Mouse (Mus musculus) testis, adult 2 months (tissue): Measurements from ENCODE around the gene Cmtm7. TPM values are rescaled to one million over a fixed set of nuclear protein-coding genes. Genes with fewer than 3 reads are reported as not detected.

Source experiments
- H3K27ac ChIP-seq: fragments of 200-500 bp; 2 replicates; pipeline ENCODE4 v1.5.1; 2012; ENCODE audit warnings: low read depth, low read length; ENCODE audit not compliant: control insufficient read depth, insufficient read depth
- H3K27me3 ChIP-seq: fragments of 200-500 bp; 2 replicates; pipeline ENCODE4 v1.6.1; 2012; ENCODE audit warnings: mild to moderate bottlenecking, low read length, moderate library complexity; ENCODE audit not compliant: control insufficient read depth, insufficient read depth
- H3K36me3 ChIP-seq: fragments of 200-500 bp; 2 replicates; pipeline ENCODE4 v1.6.1; 2012; ENCODE audit warnings: mild to moderate bottlenecking, low read length; ENCODE audit not compliant: control insufficient read depth, insufficient read depth
- H3K4me1 ChIP-seq: fragments of 200-500 bp; 2 replicates; pipeline ENCODE4 v1.6.1; 2012; ENCODE audit warnings: low read length; ENCODE audit not compliant: control insufficient read depth, insufficient read depth
- H3K4me3 ChIP-seq: fragments of 200-500 bp; 2 replicates; pipeline ENCODE4 v1.5.1; 2012; ENCODE audit warnings: low read depth, mild to moderate bottlenecking, low read length, moderate library complexity, mixed read lengths; ENCODE audit not compliant: control insufficient read depth
- CTCF ChIP-seq: fragments of 200-500 bp; IDR thresholded peaks from 2 replicates; pipeline ENCODE4 v1.5.1; 2012; ENCODE audit warnings: low read depth, mild to moderate bottlenecking, inconsistent platforms, low read length, moderate library complexity; ENCODE audit not compliant: control insufficient read depth, insufficient read depth, insufficient replicate concordance
- POLR2A ChIP-seq: fragments of 200-500 bp; IDR thresholded peaks from 2 replicates; pipeline ENCODE4 v1.6.1; 2012; ENCODE audit warnings: low read depth, mild to moderate bottlenecking, inconsistent platforms, low read length, moderate library complexity; ENCODE audit not compliant: control insufficient read depth
- polyA plus RNA-seq: library from polyadenylated mRNA; depleted of rRNA; stranded (reverse); fragments of >200 nt; gene quantifications from 2 replicates; pipeline ENCODE4 v1.2.3, GENCODE M21; 2012; rRNA removed

The Cmtm7 gene
- polyA plus RNA-seq, 1 experiment = 10.1 TPM

GRCm38 (mm10) chr9:114716677-114717331 lies 64.9 kb downstream of the Cmtm7 start:
- no peaks in the 10 kb centered on the region for H3K4me1 ChIP-seq
- no peak overlapping the region for H3K27ac ChIP-seq
- TF ChIP-seq CTCF = no peak
- no peak for TF ChIP-seq POLR2A
- H3K36me3 ChIP-seq = peaks cover 4% of the 10 kb centered on the region
- no peaks in the 10 kb centered on the region for H3K27me3 ChIP-seq
- no peak overlapping the region for H3K4me3 ChIP-seq

- H3K27ac ChIP-seq = no peak overlapping the region
- TF ChIP-seq CTCF (no peak), POLR2A (no peak)
- peaks cover 4% of the 10 kb centered on the region for H3K36me3 ChIP-seq
- no peaks in the 10 kb centered on the region for H3K27me3 ChIP-seq
- H3K4me1 ChIP-seq = no peaks in the 10 kb centered on the region
- no peak overlapping the region for H3K4me3 ChIP-seq
Observed at GRCm38 (mm10) chr9:114713481-114713880, 68.2 kb downstream of the Cmtm7 start.

- H3K27me3 ChIP-seq = no peaks in the 10 kb centered on the region
- no peaks in the 10 kb centered on the region; the same call in 1 of the 2 replicates for H3K36me3 ChIP-seq
- no peak overlapping the region for H3K4me3 ChIP-seq
- H3K27ac ChIP-seq = no peak overlapping the region
- TF ChIP-seq CTCF (no peak), POLR2A (no peak)
- H3K4me1 ChIP-seq = no peaks in the 10 kb centered on the region
Observed at GRCm38 (mm10) chr9:114710345-114710744, 71.3 kb downstream of the Cmtm7 start.

GRCm38 (mm10) chr9:114707805-114708204 lies 73.9 kb downstream of the Cmtm7 start:
- Histone ChIP-seq H3K27ac (no peak overlapping the region), H3K4me3 (no peak overlapping the region), H3K4me1 (peaks cover 6% of the 10 kb centered on the region), H3K27me3 (no peaks in the 10 kb centered on the region), H3K36me3 (no peaks in the 10 kb centered on the region; the same call in 1 of the 2 replicates)
- no peak for TF ChIP-seq POLR2A
- no peak for TF ChIP-seq CTCF

Other genes with a start within 250 kb of the Cmtm7 start
- 0.78 and 0.82 TPM in 2 replicates for gene Trim71, start 217.5 kb downstream of the Cmtm7 start, polyA plus RNA-seq
- 37.6 and 40.1 TPM in 2 replicates for gene Cnot10, start 141.7 kb downstream of the Cmtm7 start, polyA plus RNA-seq
- 3.8 and 4.7 TPM in 2 replicates for gene Dync1li1, start 93.1 kb downstream of the Cmtm7 start, polyA plus RNA-seq
- gene Cmtm6, start 50.7 kb downstream of the Cmtm7 start, polyA plus RNA-seq = 19.5 and 25.9 TPM in 2 replicates
- 1.7 and 2.1 TPM in 2 replicates for gene Cmtm8, start 62.3 kb upstream of the Cmtm7 start, polyA plus RNA-seq
- 3.1 and 3.2 TPM in 2 replicates for gene Gpd1l, start 152.1 kb upstream of the Cmtm7 start, polyA plus RNA-seq
- gene Osbpl10, start 196.7 kb upstream of the Cmtm7 start, polyA plus RNA-seq = 136 and 161 TPM in 2 replicates
- gene Rps27rt, start 200.9 kb upstream of the Cmtm7 start, polyA plus RNA-seq = 19.3 and 25.9 TPM in 2 replicates